Mouse (Mus musculus): ENCODE measurements at regions not wholly inside any gene's neighbourhood (a gene's known extent, or its start where the extent isn't known, plus 50 kb on each side); places are given as distances from the start of the nearest gene placed in this dataset.

DNA sequence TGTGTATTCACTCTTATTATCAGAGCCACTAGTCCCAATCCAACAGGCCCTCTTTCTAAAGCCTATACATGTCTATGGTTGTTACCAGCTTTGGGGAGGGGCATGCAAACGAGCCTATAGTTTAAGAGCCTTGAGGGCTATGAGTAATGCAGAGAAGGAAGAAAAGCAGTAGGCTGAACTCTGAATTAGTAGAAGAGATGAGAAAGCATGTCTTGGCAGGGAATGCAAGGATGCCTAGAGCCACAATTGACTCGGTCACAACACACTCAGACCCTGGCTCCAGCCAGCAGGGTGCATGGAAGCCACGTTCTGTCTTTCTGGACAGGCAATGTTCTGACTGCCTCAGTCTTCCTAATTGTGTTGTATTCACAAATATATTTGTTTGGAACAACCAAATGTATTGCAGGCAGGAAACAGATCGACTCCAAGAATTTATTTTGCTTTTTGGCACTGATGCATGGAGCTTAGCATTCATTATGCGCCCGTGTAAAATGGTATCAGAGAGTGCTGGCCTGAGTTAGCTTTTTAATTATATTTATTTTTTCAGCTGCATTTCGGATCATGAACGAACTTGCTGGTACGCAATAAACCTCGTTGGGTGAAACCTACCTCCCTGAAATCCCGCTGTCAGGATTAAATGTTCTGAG, 110.2 kb downstream of the Rybp start:
- intact Hi-C loops (cut with DNase I): no loop called here

GRCm38 (mm10) chr6:100170711-100171348, 116.5 kb downstream of the Rybp start:
- intact Hi-C loops (cut with DNase I): no loop called here

DNA sequence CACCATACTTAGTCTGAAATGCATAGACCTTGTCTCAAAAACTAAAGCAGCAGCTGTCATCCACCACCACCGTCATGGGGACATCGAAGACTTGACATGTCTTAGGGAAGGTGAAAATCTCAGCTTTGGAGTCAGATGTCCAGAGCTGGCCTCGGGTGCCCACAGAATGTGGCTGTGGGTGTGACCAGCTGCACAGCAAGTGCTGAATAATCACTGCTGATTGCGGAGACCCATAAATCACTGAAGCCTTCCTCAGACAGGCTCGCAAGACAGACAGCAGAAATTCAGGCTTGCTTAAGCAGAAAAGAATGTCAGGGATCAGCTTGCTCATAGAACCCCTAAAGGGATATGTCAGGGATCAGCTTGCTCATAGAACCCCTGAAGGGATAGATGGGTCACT, 120.0 kb downstream of the Rybp start:
- intact Hi-C loops (cut with DNase I): loop anchor here (10.0 kb wide), 1 partner anchor 117 kb away; the partner anchor contains the start of gene Rybp

DNA sequence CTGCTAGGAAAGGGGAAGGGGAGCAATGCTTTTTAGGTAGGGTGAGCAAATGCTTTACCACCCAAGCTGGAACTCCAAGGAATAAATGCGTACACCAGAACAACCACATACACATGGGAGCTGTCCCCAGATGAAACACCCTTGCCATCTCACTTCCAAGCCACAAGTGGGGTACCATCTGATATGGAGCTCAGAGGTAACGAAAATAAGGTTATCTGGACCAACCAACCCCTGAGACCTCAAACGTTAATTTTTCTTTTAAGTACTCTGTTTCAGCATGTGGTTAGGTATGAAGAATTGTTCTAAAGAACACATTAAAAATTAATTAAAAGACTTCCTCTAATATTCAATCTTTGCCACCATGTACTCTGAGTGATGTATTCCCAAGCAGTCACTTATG, 121.5 kb downstream of the Rybp start:
- intact Hi-C loops (cut with DNase I): loop anchor here (10.0 kb wide), 1 partner anchor 119 kb away; the partner anchor contains the start of gene Rybp

GRCm38 (mm10) chr6:100164162-100164561, 123.1 kb downstream of the Rybp start:
- intact Hi-C loops (cut with DNase I): loop anchor here (10.0 kb wide), 1 partner anchor 121 kb away; the partner anchor contains the start of gene Rybp

- intact Hi-C loops (cut with DNase I): loop anchor here (10.0 kb wide), 1 partner anchor 121 kb away; the partner anchor contains the start of gene Rybp
Observed at GRCm38 (mm10) chr6:100163814-100164130, 123.5 kb downstream of the Rybp start.

DNA sequence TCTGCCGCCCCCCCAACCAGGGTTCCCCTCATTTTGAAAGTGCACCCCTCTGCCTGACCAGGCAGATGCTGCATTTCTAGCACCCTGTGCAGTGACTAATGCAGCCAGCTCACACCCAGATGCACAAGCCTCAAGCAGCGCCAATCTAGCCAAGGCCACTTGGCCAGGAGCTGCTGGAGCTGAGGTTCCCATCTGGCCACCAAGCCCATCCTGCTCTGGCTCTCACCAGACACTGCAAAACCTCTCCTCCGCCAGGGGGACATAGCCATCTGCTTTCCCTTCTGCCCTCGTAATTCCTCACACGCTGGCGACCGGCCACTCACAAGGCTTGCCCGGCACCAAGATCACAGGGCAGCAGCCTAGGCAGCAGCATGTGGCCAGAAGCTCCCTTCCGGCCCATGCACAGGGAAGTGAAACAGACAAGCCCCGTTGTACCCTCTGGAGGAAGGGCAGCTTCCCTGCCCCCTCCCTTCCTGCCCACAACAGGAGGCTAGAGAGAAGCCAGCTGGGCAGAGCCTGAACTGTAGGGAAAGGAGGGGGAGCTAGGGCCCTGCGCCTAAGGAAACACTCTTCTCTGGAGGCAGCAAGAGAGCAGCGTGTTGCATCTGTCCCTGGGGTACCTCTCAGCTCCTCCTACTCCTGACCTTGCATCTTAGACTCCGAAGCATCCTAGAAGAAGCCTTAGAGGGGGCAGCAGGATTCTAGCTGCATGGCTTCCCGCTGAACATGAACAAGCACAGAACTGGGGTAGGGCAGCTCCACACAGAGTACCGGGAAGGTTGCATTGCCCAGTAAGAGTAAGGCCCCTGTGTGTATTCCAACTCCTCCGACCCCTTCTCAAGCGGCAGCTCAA, 124.1 kb downstream of the Rybp start:
- intact Hi-C loops (cut with DNase I): loop anchor here (10.0 kb wide), 1 partner anchor 122 kb away; the partner anchor contains the start of gene Rybp

GRCm38 (mm10) chr6:100160670-100161069, 126.6 kb downstream of the Rybp start:
- intact Hi-C loops (cut with DNase I): loop anchor here (10.0 kb wide), 1 partner anchor 124 kb away; the partner anchor contains the start of gene Rybp

- intact Hi-C loops (cut with DNase I): loop anchor here (10.0 kb wide), 2 partner anchors 125 to 255 kb away; partner anchors contain the start of gene Rybp
Observed at GRCm38 (mm10) chr6:100159817-100160216, 127.5 kb downstream of the Rybp start.

DNA sequence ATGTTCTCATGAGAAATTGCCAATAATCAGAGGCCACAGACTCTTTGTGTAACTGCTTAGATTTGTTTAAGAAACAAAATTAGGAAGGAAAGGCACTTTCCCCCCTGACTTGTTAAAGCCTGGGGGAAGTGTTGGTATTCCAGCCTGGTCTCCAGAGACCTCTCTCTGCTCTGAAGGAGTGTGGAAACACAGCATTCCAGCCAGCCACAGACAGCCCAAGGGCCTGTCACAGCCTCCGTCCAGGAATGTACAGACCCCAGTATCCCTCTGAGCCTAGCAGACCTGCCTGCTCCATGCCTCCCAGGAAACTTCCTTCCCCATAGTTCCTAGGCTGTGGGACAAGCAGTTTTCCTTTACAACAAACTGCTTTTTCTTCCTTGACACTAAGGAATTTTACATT, 128.0 kb downstream of the Rybp start:
- intact Hi-C loops (cut with DNase I): loop anchor here (10.0 kb wide), 1 partner anchor 254 kb away; no protein-coding TSS in a partner anchor

DNA sequence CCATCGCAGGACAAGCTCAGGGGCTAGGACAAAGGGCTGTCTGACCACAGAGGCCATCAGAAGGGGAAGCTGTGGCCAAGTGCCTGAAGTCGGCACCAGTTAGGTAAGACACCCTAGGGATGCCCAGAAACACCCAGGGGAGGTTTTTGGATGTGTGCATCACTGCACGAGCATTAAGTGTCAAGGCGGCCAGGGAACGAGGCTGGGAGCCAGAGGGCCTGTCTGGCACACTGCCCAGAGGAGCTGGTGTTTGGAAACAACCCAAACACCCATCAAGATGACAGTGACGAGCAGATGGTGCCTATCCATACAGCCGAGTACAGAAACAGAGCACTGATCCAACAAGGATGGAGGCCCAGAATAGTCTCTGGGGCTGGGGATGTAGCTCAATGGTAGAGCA, 130.0 kb downstream of the Rybp start:
- intact Hi-C loops (cut with DNase I): loop anchor here (10.0 kb wide), 1 partner anchor 252 kb away; no protein-coding TSS in a partner anchor

- intact Hi-C loops (cut with DNase I): loop anchor here (10.0 kb wide), 1 partner anchor 251 kb away; no protein-coding TSS in a partner anchor
Observed at GRCm38 (mm10) chr6:100156163-100156562, 131.1 kb downstream of the Rybp start.

- intact Hi-C loops (cut with DNase I): loop anchor here (10.0 kb wide), 1 partner anchor 251 kb away; no protein-coding TSS in a partner anchor
Observed at GRCm38 (mm10) chr6:100155676-100156075, 131.6 kb downstream of the Rybp start.

- intact Hi-C loops (cut with DNase I): loop anchor here (10.0 kb wide), 1 partner anchor 247 kb away; no protein-coding TSS in a partner anchor
Observed at GRCm38 (mm10) chr6:100151447-100151846, 135.8 kb downstream of the Rybp start.

DNA sequence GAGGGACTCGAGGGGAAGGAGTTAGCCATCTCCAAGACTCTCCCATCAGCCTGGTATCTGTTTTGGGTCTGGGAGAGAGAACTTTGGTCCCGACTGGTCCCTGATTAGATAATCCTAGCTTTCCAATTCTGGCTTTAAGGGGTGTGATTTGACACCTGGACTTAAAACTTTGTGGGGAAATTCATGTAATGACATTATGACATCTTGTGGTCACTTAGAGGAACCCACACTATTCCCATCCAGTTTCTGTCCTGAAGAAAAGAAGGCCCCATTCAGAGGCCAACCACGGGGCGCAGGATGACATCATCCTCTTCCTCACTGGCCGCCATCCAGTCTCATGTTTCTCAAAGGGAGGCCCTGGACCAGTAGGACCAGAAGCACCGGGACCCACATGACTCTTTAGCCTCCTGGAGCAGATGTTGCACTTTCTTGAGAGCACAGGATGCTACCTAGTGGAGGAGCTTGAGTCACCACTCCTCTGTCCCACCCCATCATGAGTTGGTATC, 136.5 kb downstream of the Rybp start:
- intact Hi-C loops (cut with DNase I): loop anchor here (10.0 kb wide), 1 partner anchor 246 kb away; no protein-coding TSS in a partner anchor

- intact Hi-C loops (cut with DNase I): no loop called here
Observed at GRCm38 (mm10) chr6:100149458-100149852, 137.8 kb downstream of the Rybp start.

DNA sequence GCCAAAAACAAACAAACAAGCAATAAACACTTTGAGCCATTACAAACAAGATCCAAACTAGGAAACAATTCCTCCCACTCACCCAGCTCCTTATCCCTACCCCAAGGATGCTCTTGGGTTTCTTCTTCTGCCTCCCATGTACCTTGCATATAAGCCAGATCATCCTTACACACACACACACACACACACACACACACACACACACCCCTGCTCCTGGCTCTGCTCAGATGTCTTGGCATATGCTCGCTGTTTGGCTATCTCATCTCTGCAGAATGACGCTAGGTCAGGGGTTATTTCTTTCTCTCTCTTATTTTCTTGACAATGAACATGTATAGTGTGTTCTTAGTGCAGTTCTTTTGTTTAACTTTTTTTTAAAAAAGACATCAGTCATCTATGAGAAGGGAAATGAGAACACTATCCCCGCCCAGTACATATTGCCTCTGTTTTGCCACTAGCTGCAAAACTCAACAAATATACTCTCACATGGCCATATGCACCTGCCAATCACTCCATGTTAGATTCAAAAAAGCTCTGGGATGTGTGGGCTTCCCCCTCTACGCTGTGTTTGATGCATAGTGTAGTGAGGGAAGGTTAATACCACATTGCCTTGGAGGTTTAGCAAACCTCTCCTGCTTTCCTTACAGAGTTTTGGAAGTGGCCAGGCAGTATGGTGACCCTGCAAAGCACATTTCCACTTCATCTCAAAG, 138.4 kb downstream of the Rybp start:
- intact Hi-C loops (cut with DNase I): no loop called here

DNA sequence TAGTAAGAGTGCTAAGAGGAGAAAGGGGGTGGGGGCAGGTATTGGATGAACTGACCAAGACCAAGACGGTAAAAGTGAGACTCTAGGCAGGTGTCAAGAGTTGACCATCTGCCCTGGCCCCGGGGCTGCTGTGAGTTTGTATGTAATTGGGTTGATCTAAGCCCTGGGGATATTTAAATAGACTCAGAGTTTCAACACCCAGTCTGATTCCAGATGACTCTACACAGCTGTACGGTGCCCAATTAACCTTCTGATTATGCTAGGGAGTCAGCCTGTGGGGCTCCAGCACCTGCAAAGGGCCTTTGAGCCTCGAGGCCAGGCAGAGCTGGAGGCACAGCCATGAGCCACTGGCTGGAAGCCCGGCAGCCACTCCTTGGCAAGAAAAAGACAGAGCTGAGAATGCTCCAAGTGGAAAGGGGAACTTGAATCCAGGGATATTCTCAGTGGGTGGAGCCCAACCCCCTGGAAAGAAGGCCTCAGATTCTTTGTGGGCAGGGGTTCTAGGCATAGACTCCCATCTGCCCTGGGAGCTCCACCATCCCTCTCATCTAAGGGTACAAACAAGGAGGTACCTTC, 140.8 kb downstream of the Rybp start:
- intact Hi-C loops (cut with DNase I): no loop called here

GRCm38 (mm10) chr6:100145869-100146268, 141.4 kb downstream of the Rybp start:
- intact Hi-C loops (cut with DNase I): no loop called here
